Mouse (Mus musculus) ES-E14 (cell line): ENCODE results near the gene Tanc1. TPM values are rescaled to one million over a fixed set of nuclear protein-coding genes. Genes with fewer than 3 reads are reported as not detected.

Experiments used
- DNase-seq: peaks from one replicate; pipeline ENCODE4 v3.0.0-alpha.2; 2013; ENCODE audit warnings: low read depth, low spot score
- H3K27ac ChIP-seq: 2 replicates; pipeline ENCODE4 v1.5.1; 2012; ENCODE audit warnings: low read depth, mild to moderate bottlenecking, low read length, moderate library complexity, mixed read lengths; ENCODE audit not compliant: poor library complexity, insufficient read depth, severe bottlenecking
- H3K36me3 ChIP-seq: 2 replicates; pipeline ENCODE4 v1.6.1; 2012; ENCODE audit warnings: mild to moderate bottlenecking, low read length, moderate library complexity, mixed read lengths; ENCODE audit not compliant: control insufficient read depth, poor library complexity, insufficient read depth, severe bottlenecking
- H3K4me1 ChIP-seq, 2 experiments: fragments of 150-350 bp in 1 of 2; sonication (generic) in 1 of 2; 2 replicates each; pipeline ENCODE4 v1.6.1; 2012; ENCODE audit warnings: low read length in 2 of 2, mild to moderate bottlenecking in 1 of 2, mixed read lengths in 1 of 2; ENCODE audit not compliant: control insufficient read depth in 2 of 2, insufficient read depth in 2 of 2, poor library complexity in 1 of 2
- H3K4me3 ChIP-seq, 2 experiments: fragments of 150-350 bp in 1 of 2; sonication (generic) in 1 of 2; 2 replicates each; pipeline ENCODE4 v1.5.1; 2012; ENCODE audit warnings: low read length in 2 of 2, low read depth in 1 of 2, mild to moderate bottlenecking in 1 of 2, mixed read lengths in 1 of 2; ENCODE audit not compliant: insufficient read depth in 1 of 2, poor library complexity in 1 of 2, severe bottlenecking in 1 of 2
- H3K9ac ChIP-seq: 2 replicates; pipeline ENCODE4 v1.6.1; 2012; ENCODE audit warnings: low read depth, mild to moderate bottlenecking, low read length, mixed read lengths; ENCODE audit not compliant: poor library complexity, insufficient read depth, severe bottlenecking
- H3K9me3 ChIP-seq: fragments of 150-350 bp; sonication (generic); 2 replicates; pipeline ENCODE4 v1.6.1; 2012; ENCODE audit warnings: low read depth, mild to moderate bottlenecking, low read length; ENCODE audit not compliant: control insufficient read depth, insufficient read depth
- CHD2 ChIP-seq: IDR thresholded peaks from 2 replicates; pipeline ENCODE4 v1.6.1; 2014; ENCODE audit warnings: mild to moderate bottlenecking, low read depth, low read length, inconsistent platforms
- HCFC1 ChIP-seq: IDR thresholded peaks from 2 replicates; pipeline ENCODE4 v1.6.1; 2012; ENCODE audit warnings: low read length, inconsistent platforms, borderline replicate concordance; ENCODE audit not compliant: insufficient read depth
- MAFK ChIP-seq: IDR thresholded peaks from 2 replicates; pipeline ENCODE4 v1.6.1; 2014; ENCODE audit warnings: mild to moderate bottlenecking, low read depth, low read length, inconsistent platforms; ENCODE audit not compliant: insufficient read depth
- ZC3H11A ChIP-seq: IDR thresholded peaks from 2 replicates; pipeline ENCODE4 v1.6.1; 2012; ENCODE audit warnings: low read depth, mild to moderate bottlenecking, inconsistent platforms, low read length, borderline replicate concordance
- ZNF384 ChIP-seq: IDR thresholded peaks from 2 replicates; pipeline ENCODE4 v1.6.1; 2012; ENCODE audit warnings: low read depth, low read length, inconsistent platforms
- in situ Hi-C, 2 experiments: fragments of 600-800 bp; cut with MboI; formaldehyde crosslinking; loops; one replicate each; pipeline ENCODE4 v1.15.1; 2025; ENCODE audit warnings: low sequenced_read_pairs in 2 of 2, inconsistent platforms in 1 of 2; ENCODE audit not compliant: unreplicated experiment in 2 of 2
- total RNA-seq: library from RNA; depleted of rRNA; stranded (reverse); fragments of 300-350 nt; gene quantifications from 2 replicates; pipeline ENCODE4 v1.2.3, GENCODE M21; 2012

The Tanc1 gene
- total RNA-seq, 1 experiment: 28.2 TPM

DNA sequence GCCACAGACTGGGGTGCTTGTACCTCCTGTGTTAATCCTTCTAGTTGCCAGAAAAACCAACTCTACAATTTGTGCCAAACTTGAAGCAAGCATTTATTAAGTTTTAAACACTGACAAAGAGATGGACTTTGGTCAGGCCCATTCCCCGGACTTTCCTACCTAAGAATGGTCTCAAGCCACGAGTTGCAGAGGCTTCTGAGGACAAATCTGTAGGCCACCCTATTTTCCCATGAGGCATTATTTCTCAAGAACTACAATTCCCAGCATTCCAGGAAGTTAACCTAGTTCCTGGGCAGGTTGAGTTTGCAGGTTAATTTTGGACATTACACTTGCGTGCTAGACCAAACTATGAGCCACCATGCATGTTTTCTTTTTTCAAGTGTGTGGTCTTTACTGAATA lies 85.3 kb downstream of the Tanc1 start:
- Histone ChIP-seq H3K9ac (peak overlapping the region; percentile 26; the same call in 1 of the 2 replicates), H3K9me3 (no peaks in the 10 kb centered on the region), H3K36me3 (peaks cover 3% of the 10 kb centered on the region), H3K4me3 (no peak overlapping the region; a peak in 1 of 4 replicates), H3K27ac (peak overlapping the region; percentile 96; the same call in 1 of the 2 replicates), H3K4me1 (peaks cover 16 to 17% of the 10 kb centered on the region in 2 experiments)
- DNase-seq: no peak
- in situ Hi-C loops: no loop called here
- TF ChIP-seq ZC3H11A (no peak), ZNF384 (no peak), CHD2 (no peak), MAFK (no peak), HCFC1 (peak; percentile 87)

DNA sequence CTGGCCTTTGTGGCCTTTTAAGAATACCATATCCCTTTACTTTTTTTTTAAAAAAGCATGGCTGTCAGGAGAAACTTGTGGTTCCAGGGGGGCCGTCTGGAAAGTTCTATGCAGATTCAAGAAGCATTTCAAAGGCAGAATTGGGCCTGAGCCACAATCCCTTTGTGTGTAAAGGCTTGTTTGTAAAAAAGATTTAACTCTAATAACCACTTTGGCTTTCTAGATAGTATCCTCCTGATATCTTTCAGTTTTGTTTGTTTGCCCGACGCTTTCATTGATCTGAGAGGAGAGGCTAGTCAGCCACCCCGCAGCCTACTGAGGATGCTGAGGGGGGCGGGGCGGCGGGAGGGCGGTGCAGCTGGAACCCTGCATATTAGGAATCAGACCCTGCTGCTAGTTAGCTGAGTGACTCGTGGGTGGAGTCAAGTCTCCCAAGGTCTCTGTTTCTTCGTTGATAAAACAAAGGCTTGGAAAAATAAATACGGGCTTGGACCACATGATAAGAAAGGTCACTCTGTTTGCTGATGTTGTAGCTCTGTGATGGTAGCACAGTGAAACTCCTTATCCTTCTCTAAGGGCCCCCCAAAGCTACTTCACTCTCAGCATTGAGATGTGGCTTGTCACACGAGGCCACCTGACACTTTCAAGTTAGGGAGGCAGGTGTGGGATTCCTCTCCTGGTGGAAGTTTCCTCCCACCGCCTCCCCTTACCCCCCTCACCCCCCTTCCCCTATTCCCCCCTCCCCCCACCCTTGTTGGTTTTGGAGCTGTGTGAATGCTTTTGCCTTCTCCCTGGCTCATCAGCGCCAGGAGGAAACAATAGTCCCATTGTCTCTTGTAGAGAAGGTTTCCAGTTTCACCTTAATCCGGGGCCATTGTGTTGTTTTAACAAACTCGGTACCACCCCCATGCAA lies 86.1 kb downstream of the Tanc1 start:
- DNase-seq: peak; percentile 76

DNA sequence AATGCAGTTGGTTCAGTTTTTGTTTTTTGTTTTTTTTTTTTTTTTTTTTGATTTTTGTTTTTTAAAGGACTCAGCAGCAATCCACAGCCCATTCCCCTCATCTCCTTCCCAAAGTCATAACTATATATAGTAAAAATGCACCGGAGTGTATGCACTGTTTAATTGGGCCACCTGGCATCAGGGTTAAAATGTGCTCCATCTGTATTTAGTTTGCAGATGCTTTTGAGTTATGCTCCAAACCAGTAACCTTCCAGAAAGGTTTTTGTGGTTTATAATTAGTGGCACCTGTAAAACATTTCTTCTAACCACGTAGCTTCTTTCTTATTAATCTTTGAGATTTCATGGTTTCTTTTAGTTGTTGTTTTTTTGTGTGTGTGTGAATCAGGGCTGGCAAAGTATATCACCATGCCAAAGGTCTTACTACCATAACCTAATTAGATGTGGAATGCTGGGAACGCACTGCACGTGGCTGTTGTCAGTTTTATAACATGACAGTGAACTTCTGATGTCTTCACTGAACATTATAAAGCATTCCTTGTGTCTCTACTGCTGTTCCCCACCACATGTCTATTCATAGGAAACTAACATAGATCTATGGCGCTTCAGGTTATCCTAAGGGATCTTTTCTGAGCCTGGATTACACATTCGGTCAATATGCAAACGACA lies 86.9 kb downstream of the Tanc1 start:
- in situ Hi-C loops: no loop called here
- Histone ChIP-seq H3K4me3 (peak overlapping the region in 1 of 2 experiments; percentile 27; a peak in 1 of 4 replicates), H3K36me3 (peaks cover 5% of the 10 kb centered on the region), H3K9me3 (no peaks in the 10 kb centered on the region), H3K4me1 (peaks cover 16 to 17% of the 10 kb centered on the region in 2 experiments), H3K9ac (peak overlapping the region; percentile 54; the same call in 1 of the 2 replicates), H3K27ac (peak overlapping the region; percentile 91; the same call in 1 of the 2 replicates)
- no peak for DNase-seq
- no peak for TF ChIP-seq HCFC1

More for the DNA sequence above, 86.1 kb downstream of the Tanc1 start:
- H3K4me3 ChIP-seq: peak overlapping the region; percentile 41 to 64
- no peaks in the 10 kb centered on the region for H3K9me3 ChIP-seq
- peaks cover 5% of the 10 kb centered on the region for H3K36me3 ChIP-seq
- in situ Hi-C loops: no loop called here
- H3K27ac ChIP-seq: peak overlapping the region; percentile 96
- peaks cover 16 to 17% of the 10 kb centered on the region in 2 experiments for H3K4me1 ChIP-seq
- TF ChIP-seq MAFK: no peak
- no peak for TF ChIP-seq HCFC1
- TF ChIP-seq ZNF384: peak; percentile 80; the same call in 1 of the 2 replicates
- no peak for TF ChIP-seq CHD2
- H3K9ac ChIP-seq: peak overlapping the region; percentile 45; the same call in 1 of the 2 replicates

DNA sequence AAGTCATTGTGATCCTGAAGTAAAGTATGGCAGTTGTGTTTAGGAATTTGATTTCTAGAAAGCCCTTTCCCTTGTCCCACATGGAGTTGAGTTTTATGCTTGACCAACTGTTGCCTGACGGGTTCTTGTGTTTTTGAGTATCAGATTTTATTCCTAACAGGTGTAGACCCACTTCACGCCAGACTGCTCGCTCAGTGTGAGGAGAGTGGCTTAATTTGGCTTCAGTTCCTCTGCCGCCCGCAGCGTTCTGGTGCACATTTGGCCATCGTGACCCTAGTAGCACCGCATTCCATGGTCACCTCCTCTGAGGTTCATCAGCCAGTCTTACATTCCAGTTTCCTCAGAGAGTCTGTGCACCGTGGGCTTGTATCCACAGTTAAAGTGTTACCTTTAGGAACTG lies 88.1 kb downstream of the Tanc1 start:
- TF ChIP-seq ZNF384 (no peak), ZC3H11A (no peak), HCFC1 (no peak), MAFK (no peak), CHD2 (no peak)
- peaks cover 16 to 17% of the 10 kb centered on the region in 2 experiments for H3K4me1 ChIP-seq
- in situ Hi-C loops: no loop called here
- no peak overlapping the region for H3K4me3 ChIP-seq
- no peak overlapping the region; the same call in 1 of the 2 replicates for H3K27ac ChIP-seq
- H3K9ac ChIP-seq: no peak overlapping the region
- peaks cover 5% of the 10 kb centered on the region for H3K36me3 ChIP-seq
- DNase-seq: no peak
- H3K9me3 ChIP-seq: no peaks in the 10 kb centered on the region
